Mouse (Mus musculus) naive thymus-derived CD4-positive, alpha-beta T cell, adult 2 months (primary cell): ENCODE measurements at regions not wholly inside any gene's neighbourhood (a gene's known extent, or its start where the extent isn't known, plus 50 kb on each side); places are given as distances from the start of the nearest gene placed in this dataset.
"Not testable (repeated sequence)": the region's sequence is repeated elsewhere in the genome, so short reads cannot be mapped to it uniquely, and the experiment has no call there.

ENCODE experiments used
- DNase-seq: peaks from one replicate; pipeline ENCODE4 v3.0.0-alpha.2; 2011; ENCODE audit warnings: low read depth

- no peak for DNase-seq
Measured at GRCm38 (mm10) chr7:111843715-111844114, 63.9 kb upstream of the Galnt18 start.

- DNase-seq = no peak
Measured at GRCm38 (mm10) chr7:111840826-111841225, 61.0 kb upstream of the Galnt18 start.

- DNase-seq = no peak
Measured at GRCm38 (mm10) chr7:111838162-111838561, 58.4 kb upstream of the Galnt18 start.

GRCm38 (mm10) chr7:111834356-111834755 is 54.6 kb upstream of the Galnt18 start:
- DNase-seq = not testable (repeated sequence)

- no peak for DNase-seq
Measured at GRCm38 (mm10) chr7:111829931-111830330, 50.2 kb upstream of the Galnt18 start.
